Mouse (Mus musculus) hindbrain, embryonic 13.5 days (tissue): ENCODE data around the gene Irak1bp1. TPM values are rescaled to one million over a fixed set of nuclear protein-coding genes. Genes with fewer than 3 reads are reported as not detected.

Experiments used
- ATAC-seq: fragments of 200-750 bp; cut with Nextera tagmentation; 2 replicates; pipeline ENCODE4 v1.8.0; 2017; ENCODE audit warnings: moderate TSS enrichment; ENCODE audit not compliant: low FRiP score
- H3K27ac ChIP-seq: fragments of 300-500 bp; sonication (generic); 2 replicates; pipeline ENCODE4 v1.5.1; 2015; ENCODE audit warnings: inconsistent platforms, mild to moderate bottlenecking, moderate library complexity
- H3K27me3 ChIP-seq: fragments of 300-500 bp; sonication (generic); 2 replicates; pipeline ENCODE4 v1.6.1; 2015; ENCODE audit warnings: mild to moderate bottlenecking, inconsistent platforms
- H3K36me3 ChIP-seq: fragments of 300-500 bp; sonication (generic); 2 replicates; pipeline ENCODE4 v1.6.1; 2015; ENCODE audit warnings: mild to moderate bottlenecking, inconsistent platforms
- H3K4me1 ChIP-seq: fragments of 300-500 bp; sonication (generic); replicated peaks from 2 replicates; pipeline ENCODE4 v1.6.1; 2015; ENCODE audit warnings: inconsistent platforms
- H3K4me2 ChIP-seq: fragments of 300-500 bp; sonication (generic); 2 replicates; pipeline ENCODE4 v1.6.1; 2015; ENCODE audit warnings: inconsistent platforms, mild to moderate bottlenecking, moderate library complexity
- H3K4me3 ChIP-seq: fragments of 300-500 bp; sonication (generic); 2 replicates; pipeline ENCODE4 v1.5.1; 2015; ENCODE audit warnings: mild to moderate bottlenecking, inconsistent platforms
- H3K9ac ChIP-seq: fragments of 300-500 bp; sonication (generic); 2 replicates; pipeline ENCODE4 v1.6.1; 2015; ENCODE audit warnings: mild to moderate bottlenecking, inconsistent platforms
- H3K9me3 ChIP-seq: fragments of 300-500 bp; sonication (generic); 2 replicates; pipeline ENCODE4 v1.6.1; 2016; ENCODE audit warnings: inconsistent platforms
- WGBS: fragments of 180-500 bp; shearing (Covaris S2); methylation state at CpG from one replicate; pipeline ENCODE4 v1.1.7; 2015; 5-methylcytosine and 5-hydroxymethylcytosine counted together
- polyA plus RNA-seq: library from polyadenylated mRNA; unstranded; fragments of >200 nt; fragmentation: Nextera tagmentation; extraction: Ambion mirVana; gene quantifications from 2 replicates; pipeline ENCODE4 v1.2.1, GENCODE M21; 2015

Gene Irak1bp1
- polyA plus RNA-seq = 29.1 and 32.9 TPM in 2 replicates

- peak; percentile 15 for ATAC-seq
- peaks cover 16% of the 10 kb centered on the region for H3K4me1 ChIP-seq
- peaks cover 10% of the 10 kb centered on the region; the same call in 1 of the 2 replicates for H3K36me3 ChIP-seq
- H3K27ac ChIP-seq = peak within 1 kb of the TSS; percentile 97
- no peaks in the 10 kb centered on the region for H3K9me3 ChIP-seq
- 12% methylated on average over 20 of the region's 20 CpGs for WGBS
- H3K9ac ChIP-seq = peak within 1 kb of the TSS; percentile 90
- H3K4me2 ChIP-seq = peak within 1 kb of the TSS; percentile 62
- H3K27me3 ChIP-seq = no peaks in the 10 kb centered on the region
- peak within 1 kb of the TSS; percentile 72 for H3K4me3 ChIP-seq
These were observed at the start of gene Irak1bp1 for GRCm38 (mm10) chr9:82829007-82829689. Gene Irak1bp1 (plus strand): TSS chr9:82829540.

GRCm38 (mm10) chr9:82788375-82788774 lies 41.0 kb upstream of the Irak1bp1 start:
- no peak overlapping the region for H3K27ac ChIP-seq
- ATAC-seq = no peak
- WGBS = 36% methylated on average over 9 of the region's 9 CpGs
- no peaks in the 10 kb centered on the region for H3K27me3 ChIP-seq
- H3K4me1 ChIP-seq = 0 out of 2 replicates have a peak, but pooled peaks cover 2% of the 10 kb centered on the region
- peak overlapping the region; percentile 24 for H3K4me2 ChIP-seq
- no peak overlapping the region for H3K4me3 ChIP-seq
- no peaks in the 10 kb centered on the region for H3K9me3 ChIP-seq
- H3K36me3 ChIP-seq = no peaks in the 10 kb centered on the region
- H3K9ac ChIP-seq = no peak overlapping the region

GRCm38 (mm10) chr9:82800360-82800759 lies 29.0 kb upstream of the Irak1bp1 start:
- no peak overlapping the region for H3K4me2 ChIP-seq
- no peak for ATAC-seq
- H3K9ac ChIP-seq = no peak overlapping the region
- no peaks in the 10 kb centered on the region for H3K36me3 ChIP-seq
- H3K4me3 ChIP-seq = no peak overlapping the region
- no peaks in the 10 kb centered on the region for H3K4me1 ChIP-seq
- no peaks in the 10 kb centered on the region for H3K9me3 ChIP-seq
- 84% methylated on average over 8 of the region's 8 CpGs for WGBS
- H3K27ac ChIP-seq = no peak overlapping the region
- H3K27me3 ChIP-seq = no peaks in the 10 kb centered on the region

- no peak overlapping the region for H3K9ac ChIP-seq
- H3K4me3 ChIP-seq = no peak overlapping the region
- WGBS = 5% methylated on average over 1 of the region's 1 CpGs
- H3K4me2 ChIP-seq = no peak overlapping the region
- no peaks in the 10 kb centered on the region for H3K27me3 ChIP-seq
- H3K4me1 ChIP-seq = peaks cover 4% of the 10 kb centered on the region; the same call in 1 of the 2 replicates
- no peak for ATAC-seq
- no peak overlapping the region for H3K27ac ChIP-seq
- no peaks in the 10 kb centered on the region for H3K9me3 ChIP-seq
- H3K36me3 ChIP-seq = no peaks in the 10 kb centered on the region
These were observed 22.2 kb upstream of the Irak1bp1 start for GRCm38 (mm10) chr9:82807129-82807528.

GRCm38 (mm10) chr9:82807635-82808034 lies 21.7 kb upstream of the Irak1bp1 start:
- no peak for ATAC-seq
- Histone ChIP-seq H3K27ac (no peak overlapping the region), H3K4me3 (no peak overlapping the region), H3K9me3 (no peaks in the 10 kb centered on the region), H3K9ac (no peak overlapping the region), H3K36me3 (no peaks in the 10 kb centered on the region), H3K27me3 (no peaks in the 10 kb centered on the region), H3K4me2 (no peak overlapping the region), H3K4me1 (peaks cover 4% of the 10 kb centered on the region; the same call in 1 of the 2 replicates)
- 39% methylated on average over 5 of the region's 5 CpGs for WGBS

- Histone ChIP-seq H3K36me3 (no peaks in the 10 kb centered on the region), H3K27me3 (no peaks in the 10 kb centered on the region), H3K9me3 (no peaks in the 10 kb centered on the region), H3K27ac (no peak overlapping the region), H3K9ac (no peak overlapping the region), H3K4me1 (peaks cover 4% of the 10 kb centered on the region; the same call in 1 of the 2 replicates), H3K4me3 (no peak overlapping the region), H3K4me2 (no peak overlapping the region)
- 59% methylated on average over 12 of the region's 12 CpGs for WGBS
- no peak for ATAC-seq
These were observed 17.0 kb upstream of the Irak1bp1 start for GRCm38 (mm10) chr9:82812172-82812963.

GRCm38 (mm10) chr9:82814536-82814935 lies 14.8 kb upstream of the Irak1bp1 start:
- 56% methylated on average over 3 of the region's 3 CpGs for WGBS
- H3K36me3 ChIP-seq = no peaks in the 10 kb centered on the region
- H3K9me3 ChIP-seq = no peaks in the 10 kb centered on the region
- no peak overlapping the region for H3K9ac ChIP-seq
- H3K4me1 ChIP-seq = no peaks in the 10 kb centered on the region
- H3K4me2 ChIP-seq = no peak overlapping the region
- H3K27me3 ChIP-seq = no peaks in the 10 kb centered on the region
- no peak overlapping the region for H3K27ac ChIP-seq
- H3K4me3 ChIP-seq = no peak overlapping the region
- no peak for ATAC-seq

GRCm38 (mm10) chr9:82815257-82815785 lies 14.0 kb upstream of the Irak1bp1 start:
- H3K27me3 ChIP-seq = no peaks in the 10 kb centered on the region
- no peaks in the 10 kb centered on the region for H3K9me3 ChIP-seq
- H3K4me3 ChIP-seq = no peak overlapping the region
- ATAC-seq = no peak
- no peak overlapping the region for H3K4me2 ChIP-seq
- no peak overlapping the region for H3K27ac ChIP-seq
- no peak overlapping the region for H3K9ac ChIP-seq
- no peaks in the 10 kb centered on the region for H3K36me3 ChIP-seq
- no peaks in the 10 kb centered on the region for H3K4me1 ChIP-seq

GRCm38 (mm10) chr9:82826426-82826825 lies 2.9 kb upstream of the Irak1bp1 start:
- no peak for ATAC-seq
- WGBS = 96% methylated on average over 6 of the region's 6 CpGs

GRCm38 (mm10) chr9:82829693-82830430 lies 522 bp downstream of the Irak1bp1 start:
- H3K27ac ChIP-seq = peak overlapping the region; percentile 97
- peaks cover 10% of the 10 kb centered on the region; the same call in 1 of the 2 replicates for H3K36me3 ChIP-seq
- peak; percentile 95 for ATAC-seq
- no peaks in the 10 kb centered on the region for H3K27me3 ChIP-seq
- under 1% methylated on average over 65 of the region's 65 CpGs for WGBS
- peaks cover 16% of the 10 kb centered on the region for H3K4me1 ChIP-seq
- H3K4me2 ChIP-seq = peak overlapping the region; percentile 62
- H3K9me3 ChIP-seq = no peaks in the 10 kb centered on the region
- H3K9ac ChIP-seq = peak overlapping the region; percentile 90
- H3K4me3 ChIP-seq = peak overlapping the region; percentile 72

More at GRCm38 (mm10) chr9:82826426-82826825, 2.9 kb upstream of the Irak1bp1 start:
- no peaks in the 10 kb centered on the region for H3K27me3 ChIP-seq
- H3K4me1 ChIP-seq = peaks cover 10% of the 10 kb centered on the region
- no peak overlapping the region for H3K27ac ChIP-seq
- no peak overlapping the region for H3K4me2 ChIP-seq
- H3K9ac ChIP-seq = no peak overlapping the region
- H3K36me3 ChIP-seq = peaks cover 5% of the 10 kb centered on the region; the same call in 1 of the 2 replicates
- no peak overlapping the region for H3K4me3 ChIP-seq
- no peaks in the 10 kb centered on the region for H3K9me3 ChIP-seq

- no peak overlapping the region for H3K9ac ChIP-seq
- no peaks in the 10 kb centered on the region for H3K9me3 ChIP-seq
- no peak overlapping the region for H3K27ac ChIP-seq
- ATAC-seq = no peak
- H3K36me3 ChIP-seq = 0 out of 2 replicates have a peak, but pooled peaks cover 5% of the 10 kb centered on the region
- no peak overlapping the region for H3K4me3 ChIP-seq
- no peaks in the 10 kb centered on the region for H3K27me3 ChIP-seq
- peaks cover 19% of the 10 kb centered on the region for H3K4me1 ChIP-seq
- H3K4me2 ChIP-seq = peak overlapping the region; percentile 19
- 66% methylated on average over 4 of the region's 4 CpGs for WGBS
These were observed 2.6 kb downstream of the Irak1bp1 start for GRCm38 (mm10) chr9:82831891-82832290.

GRCm38 (mm10) chr9:82835921-82836320 lies 6.6 kb downstream of the Irak1bp1 start:
- Histone ChIP-seq H3K27ac (no peak overlapping the region), H3K27me3 (no peaks in the 10 kb centered on the region), H3K9me3 (no peaks in the 10 kb centered on the region), H3K4me1 (peaks cover 13% of the 10 kb centered on the region), H3K9ac (no peak overlapping the region), H3K36me3 (peaks cover 27% of the 10 kb centered on the region), H3K4me3 (no peak overlapping the region), H3K4me2 (no peak overlapping the region)
- WGBS = 68% methylated on average over 6 of the region's 6 CpGs
- ATAC-seq = no peak
